Mouse (Mus musculus) telencephalon, adult 2 months (tissue): ENCODE data around the gene Dnajc17.

ENCODE experiments used
- DNase-seq: peaks from one replicate; pipeline ENCODE4 v3.0.0-alpha.2; 2011; ENCODE audit warnings: low read depth, low spot score

The Dnajc17 gene

GRCm38 (mm10) chr2:119198049-119198448 is 10.5 kb downstream of the Dnajc17 start:
- no peak for DNase-seq

GRCm38 (mm10) chr2:119197493-119197892 is 11.1 kb downstream of the Dnajc17 start:
- no peak for DNase-seq

DNA sequence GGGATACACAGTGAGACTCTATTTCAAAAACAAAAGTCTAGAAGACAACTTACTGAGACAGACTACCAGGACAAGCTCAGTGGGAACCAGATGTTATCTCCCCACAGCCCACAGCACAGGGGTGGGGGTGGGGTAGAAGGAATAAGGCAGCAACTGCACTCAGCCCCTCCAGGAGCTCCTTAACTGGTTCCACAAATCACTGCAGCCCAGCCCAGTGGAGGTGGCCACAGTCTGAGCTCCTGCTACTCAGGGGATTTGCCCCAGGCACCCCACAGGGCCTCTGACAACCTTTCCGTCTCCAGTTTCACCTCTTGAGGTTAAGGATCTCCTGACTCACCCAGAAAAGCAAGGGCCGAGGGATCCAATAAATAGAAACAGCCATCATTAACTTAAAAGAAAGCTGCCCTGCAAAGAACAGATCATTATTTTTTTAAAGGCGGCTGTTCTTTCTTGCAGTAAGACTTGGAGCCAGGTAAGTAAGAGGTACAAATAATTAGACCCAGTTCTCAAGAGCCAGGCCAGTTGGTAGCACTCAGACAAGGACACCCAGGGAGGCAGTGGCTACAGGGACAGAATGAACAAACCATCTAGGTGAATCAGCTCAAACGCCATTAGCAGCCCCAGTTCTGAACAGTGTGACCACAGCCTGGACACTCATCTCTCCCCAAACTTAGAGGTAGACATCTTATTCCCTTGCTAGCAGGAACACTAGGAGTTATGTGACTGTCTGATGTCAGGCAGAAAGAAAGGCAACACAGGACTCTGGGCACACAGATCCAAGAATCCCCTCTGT is 12.1 kb downstream of the Dnajc17 start:
- no peak for DNase-seq

- DNase-seq, result no peak
Measured at GRCm38 (mm10) chr2:119194140-119194539, 14.5 kb downstream of the Dnajc17 start.

DNA sequence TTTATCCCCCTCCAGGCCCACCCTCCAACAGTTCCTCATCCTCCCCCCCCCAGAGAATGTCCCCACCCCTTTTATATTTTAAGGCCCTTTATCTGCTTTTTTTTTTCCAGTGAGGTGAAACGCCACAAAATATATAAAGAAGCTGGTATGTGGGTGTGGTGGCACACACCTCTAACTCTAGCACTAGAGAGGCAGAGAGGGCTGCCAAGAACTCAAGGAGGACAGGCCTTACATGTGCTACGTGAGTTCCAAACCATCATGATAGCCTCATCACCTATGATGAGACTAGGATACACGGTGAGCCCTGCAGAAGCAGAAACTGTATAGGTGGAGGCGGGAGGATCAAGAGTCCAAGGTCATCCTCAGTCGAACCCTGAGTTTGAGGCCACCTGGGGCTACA is 17.6 kb downstream of the Dnajc17 start:
- no peak for DNase-seq

GRCm38 (mm10) chr2:119189029-119189710 is 19.4 kb downstream of the Dnajc17 start:
- DNase-seq, result peak; percentile 52

DNA sequence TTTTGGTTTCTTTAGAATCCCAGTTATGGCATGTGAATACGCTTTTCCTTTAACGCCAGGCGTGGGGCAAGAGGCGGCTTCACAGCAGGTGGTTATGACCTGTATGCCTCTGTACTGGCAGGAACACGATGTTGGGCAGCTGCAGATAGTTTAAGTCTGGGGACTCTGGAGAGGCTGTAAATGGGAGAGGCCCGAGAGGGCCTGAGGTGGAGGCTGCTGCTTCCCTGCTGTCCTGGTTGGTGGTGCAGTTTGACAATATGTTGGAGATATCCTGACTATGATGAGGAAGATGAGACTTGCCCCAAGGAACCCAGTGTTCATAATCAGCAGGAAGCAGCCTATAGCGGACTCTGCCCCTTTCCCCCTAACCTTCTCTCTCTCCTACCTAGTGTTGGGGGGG is 25.7 kb downstream of the Dnajc17 start:
- DNase-seq, result no peak

- no peak for DNase-seq
Measured at GRCm38 (mm10) chr2:119177384-119177939, 31.1 kb downstream of the Dnajc17 start.

DNA sequence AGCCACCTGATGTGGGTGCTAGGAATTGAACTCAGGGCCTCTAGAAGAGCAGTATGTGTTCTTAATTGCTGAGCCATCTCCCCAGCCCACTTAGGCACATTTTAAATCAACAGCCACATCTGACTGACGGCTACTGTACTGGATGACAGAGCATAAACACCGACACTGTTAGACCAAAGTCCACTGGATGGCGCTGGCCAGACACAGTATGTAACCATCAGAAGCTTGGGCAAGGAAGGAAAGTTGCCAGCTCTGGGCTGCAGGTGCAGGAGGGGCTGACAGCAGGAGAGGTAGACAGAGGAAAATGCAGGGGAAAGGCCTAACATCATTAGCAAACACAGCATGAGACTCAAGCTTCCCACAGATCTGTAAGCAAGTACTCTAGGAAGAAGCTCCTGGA is 31.8 kb downstream of the Dnajc17 start:
- no peak for DNase-seq

GRCm38 (mm10) chr2:119175614-119176013 is 33.0 kb downstream of the Dnajc17 start:
- DNase-seq, result no peak

DNA sequence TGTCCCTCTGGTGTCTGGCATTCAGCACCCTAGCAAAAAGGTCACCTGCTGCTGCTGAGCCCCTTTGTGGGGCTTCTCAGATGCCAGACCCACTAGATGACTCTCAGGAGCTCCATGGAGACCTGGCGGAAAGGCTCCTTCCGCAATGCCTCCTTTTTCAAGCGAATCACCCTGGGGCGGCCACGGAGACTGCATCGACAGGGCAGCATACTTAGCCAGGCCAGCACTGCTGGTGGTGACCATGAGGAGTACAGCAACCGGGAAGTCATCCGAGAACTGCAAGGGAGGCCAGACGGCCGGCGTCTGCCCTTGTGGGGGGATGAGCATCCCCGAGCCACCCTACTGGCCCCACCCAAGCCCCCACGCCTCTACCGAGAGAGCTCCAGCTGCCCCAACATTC is 33.7 kb downstream of the Dnajc17 start:
- no peak for DNase-seq

GRCm38 (mm10) chr2:119173991-119174651 is 34.5 kb downstream of the Dnajc17 start, which contains the start of gene Gm14137:
Gene Gm14137 (plus strand): TSS chr2:119174509.
- DNase-seq, result no peak

- DNase-seq, result no peak
Measured at GRCm38 (mm10) chr2:119172862-119173576, 35.6 kb downstream of the Dnajc17 start.

DNA sequence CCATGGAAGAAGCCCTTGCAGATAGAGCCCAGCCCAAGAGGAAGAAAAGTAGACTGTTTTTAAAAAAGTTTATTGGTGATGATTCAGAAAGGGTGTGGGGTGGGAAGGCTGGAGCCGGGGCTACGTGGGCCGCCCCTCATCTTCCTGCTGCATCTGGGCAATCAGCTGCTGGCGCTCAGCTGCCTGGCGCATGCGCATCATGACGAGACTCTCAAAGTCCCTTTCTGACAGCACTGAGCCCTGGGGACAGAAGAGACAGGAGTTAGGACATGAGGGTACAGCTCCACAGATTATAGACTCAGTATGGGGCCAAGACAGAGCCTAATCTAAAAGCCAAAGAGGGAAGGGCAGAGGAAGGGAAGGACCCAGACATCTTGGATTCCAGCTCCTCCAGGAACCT is 36.1 kb downstream of the Dnajc17 start:
- DNase-seq, result no peak

DNA sequence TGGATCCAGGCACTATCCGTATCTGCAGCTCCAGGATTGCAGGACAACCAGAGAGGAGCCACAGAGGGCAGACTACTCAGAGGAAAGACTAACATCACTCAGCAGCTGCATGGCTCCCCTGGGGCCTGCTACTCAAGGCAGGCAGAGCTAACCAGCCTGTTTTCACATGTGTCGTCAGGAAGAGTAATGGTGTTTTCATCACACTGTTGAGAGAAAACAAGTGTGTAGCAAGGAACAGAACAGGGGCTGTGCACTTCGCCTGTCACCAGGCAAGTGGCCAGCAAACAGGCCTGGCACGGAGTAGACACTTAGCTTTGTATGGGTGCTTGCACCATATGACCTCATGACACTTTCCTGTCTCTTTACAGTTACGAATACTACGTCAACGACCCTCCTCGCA is 37.0 kb downstream of the Dnajc17 start:
- DNase-seq, result no peak

DNA sequence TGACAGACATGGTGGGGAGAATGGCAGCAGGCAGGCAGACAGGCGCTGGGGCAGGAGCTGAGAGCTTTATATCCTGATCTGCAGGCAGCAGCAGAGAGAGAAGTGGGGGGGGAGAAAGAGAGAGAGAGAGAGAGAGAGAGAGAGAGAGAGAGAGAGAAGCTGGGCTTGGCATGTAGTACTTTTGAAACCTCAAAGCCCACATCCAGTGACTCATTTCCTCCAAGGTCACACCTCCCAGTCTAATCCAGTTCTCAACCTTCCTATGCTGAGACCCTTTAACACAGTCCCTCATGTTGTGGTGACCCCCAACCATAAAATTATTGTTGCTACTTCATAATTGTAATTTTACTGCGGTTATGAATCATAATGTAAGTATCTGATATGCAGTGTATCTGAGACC is 38.3 kb downstream of the Dnajc17 start:
- DNase-seq, result no peak

GRCm38 (mm10) chr2:119167866-119168256 is 40.7 kb downstream of the Dnajc17 start:
- DNase-seq, result no peak

GRCm38 (mm10) chr2:119166901-119167865 is 41.4 kb downstream of the Dnajc17 start, which contains the start of gene Gchfr:
Gene Gchfr (plus strand): TSS chr2:119167773.
- no peak for DNase-seq

DNA sequence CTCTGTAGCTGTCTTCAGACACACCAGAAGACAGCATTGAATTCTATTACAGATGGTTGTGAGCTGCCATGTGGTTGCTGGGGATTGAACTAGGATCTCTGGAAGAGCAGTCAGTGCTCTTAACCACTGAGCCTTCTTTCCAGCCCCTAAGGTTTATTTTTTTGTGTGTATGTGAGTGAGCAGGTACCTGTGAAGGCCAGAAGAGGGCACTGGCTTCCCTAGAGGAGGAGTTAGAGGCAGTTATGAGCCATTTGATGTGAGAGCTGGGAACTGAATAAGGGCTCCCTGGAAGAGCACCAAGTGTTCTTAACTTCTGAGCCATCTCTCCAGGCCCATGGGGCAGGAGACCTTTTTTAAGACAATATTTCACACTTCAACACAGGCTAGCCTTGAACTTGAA is 43.2 kb downstream of the Dnajc17 start:
- DNase-seq, result no peak

- DNase-seq, result no peak
Measured at GRCm38 (mm10) chr2:119163999-119164398, 44.6 kb downstream of the Dnajc17 start.
